Mouse (Mus musculus): Measurements from ENCODE around the gene Apol7a.

Gene Apol7a

DNA sequence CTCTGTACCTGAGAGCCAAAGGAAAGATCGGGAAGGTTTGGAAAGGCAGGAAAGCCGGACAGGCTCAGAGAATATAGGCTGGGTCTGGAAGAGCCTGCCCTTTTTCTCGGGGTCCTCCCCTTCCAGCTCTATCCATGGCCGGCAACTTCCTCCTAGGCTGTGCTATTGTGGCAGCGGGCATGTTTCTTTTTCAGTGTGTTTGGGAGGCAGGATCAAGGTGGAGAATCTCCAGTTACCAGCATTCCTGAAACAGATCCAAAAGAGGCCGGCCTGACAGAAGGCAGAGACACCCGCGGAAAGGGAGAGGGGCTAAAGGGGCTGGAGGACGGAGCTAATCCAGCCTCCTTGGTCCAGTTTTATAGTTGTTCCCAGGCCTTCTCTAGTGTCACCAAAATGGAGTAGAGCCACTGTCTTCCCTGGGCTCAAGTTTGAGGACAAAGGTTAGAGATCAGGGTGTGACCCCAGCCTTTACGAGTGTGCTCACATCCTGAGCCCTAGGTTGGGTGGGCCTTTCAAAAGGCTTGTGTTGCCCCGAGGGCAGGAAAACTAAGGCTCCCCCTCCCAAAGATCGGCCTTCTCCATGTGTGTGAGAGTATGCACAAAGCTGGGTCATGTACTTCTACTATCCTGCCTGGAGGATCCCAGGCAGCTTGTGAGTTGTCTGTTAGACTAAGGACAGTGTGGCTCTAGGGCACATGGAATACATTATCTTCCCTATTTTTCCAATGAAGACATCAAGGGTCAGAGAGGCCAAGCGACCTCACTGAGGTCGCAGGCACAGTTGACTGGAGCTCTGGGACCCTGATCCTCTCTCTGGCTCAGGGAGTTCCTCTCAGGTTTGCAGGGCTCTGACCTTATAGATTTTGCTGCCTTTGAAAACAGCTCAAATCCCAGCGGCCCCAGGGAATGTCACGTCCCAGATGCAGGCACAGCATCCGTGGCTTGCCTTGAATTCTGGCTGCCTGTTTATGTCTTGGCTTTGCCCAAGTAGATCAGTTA lies 54.5 kb downstream of the Apol7a start:
- no peak for DNase-seq

DNA sequence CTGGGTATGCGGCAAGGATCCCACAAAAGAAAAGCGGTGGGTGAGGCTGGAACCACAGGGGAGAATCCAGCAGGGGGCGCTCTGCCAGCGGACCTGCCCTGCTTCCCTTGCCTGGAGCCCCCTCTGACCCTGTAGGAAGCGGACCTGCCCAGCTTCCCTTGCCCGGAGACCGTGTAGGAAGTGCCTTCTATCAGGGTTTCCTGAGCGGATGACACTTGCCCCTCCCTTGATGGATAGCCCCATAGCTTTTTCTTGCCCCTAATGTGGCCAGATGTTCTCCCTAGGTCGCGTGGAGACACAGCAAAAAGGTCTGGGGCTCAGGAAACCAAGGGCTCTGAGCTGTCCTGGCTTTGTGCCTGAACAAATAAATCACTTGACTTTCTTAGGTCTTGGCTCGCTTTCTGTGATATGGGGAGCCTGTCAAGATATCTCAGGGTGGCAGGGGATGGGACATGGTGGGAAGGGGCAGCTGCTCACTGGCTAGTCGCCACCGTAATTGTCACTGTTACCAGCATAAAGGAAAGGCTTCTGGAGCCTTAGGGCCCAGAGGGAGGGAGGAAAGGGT lies 55.3 kb downstream of the Apol7a start:
- peak; percentile 82 to 87 for DNase-seq

DNA sequence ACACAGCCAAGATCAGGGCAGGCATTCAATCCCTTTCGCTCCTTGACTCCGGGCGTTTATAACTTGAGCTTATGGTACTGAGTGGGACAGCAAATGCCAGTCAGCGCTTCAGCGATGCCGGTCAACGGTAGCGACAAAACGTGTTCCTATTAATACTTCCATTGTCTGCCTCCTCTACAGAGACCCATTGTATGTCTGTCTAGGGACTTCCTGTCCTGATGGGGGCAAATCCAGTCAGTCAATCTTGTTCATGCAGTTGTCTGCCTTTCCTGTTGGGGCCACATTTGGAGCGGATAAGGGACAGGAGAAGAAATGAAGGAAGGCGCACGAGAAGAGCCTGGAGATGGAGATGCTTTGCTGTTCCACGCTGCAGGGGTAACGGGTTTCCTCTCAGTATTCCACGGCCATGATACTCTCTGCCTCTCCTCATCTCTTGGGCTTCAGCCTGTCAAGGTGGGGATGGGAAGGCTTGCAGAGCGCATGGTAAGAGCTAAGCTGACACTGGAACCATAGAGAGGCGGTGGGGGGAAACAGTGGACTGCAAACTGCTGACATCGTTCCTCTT lies 55.9 kb downstream of the Apol7a start:
- no peak for DNase-seq

DNA sequence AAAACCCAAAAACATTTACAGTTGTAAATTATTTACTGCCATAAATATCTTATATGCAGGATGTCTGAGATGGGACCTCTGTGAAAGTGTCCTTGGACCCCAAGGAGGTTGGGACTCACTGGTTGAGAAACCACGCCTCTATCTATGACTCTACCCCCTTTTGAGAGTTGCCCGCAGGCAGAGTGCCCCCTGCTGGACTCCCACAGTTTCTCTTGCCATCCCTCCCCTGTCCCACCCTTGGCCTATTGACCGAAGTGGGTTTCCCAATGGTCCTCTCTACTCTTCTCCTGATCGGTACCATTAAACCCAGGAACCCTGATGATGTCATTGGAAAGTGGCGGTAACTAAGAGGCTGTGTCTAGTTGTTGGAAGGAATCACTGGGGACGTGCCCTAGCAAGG lies 56.9 kb downstream of the Apol7a start:
- DNase-seq: no peak

DNA sequence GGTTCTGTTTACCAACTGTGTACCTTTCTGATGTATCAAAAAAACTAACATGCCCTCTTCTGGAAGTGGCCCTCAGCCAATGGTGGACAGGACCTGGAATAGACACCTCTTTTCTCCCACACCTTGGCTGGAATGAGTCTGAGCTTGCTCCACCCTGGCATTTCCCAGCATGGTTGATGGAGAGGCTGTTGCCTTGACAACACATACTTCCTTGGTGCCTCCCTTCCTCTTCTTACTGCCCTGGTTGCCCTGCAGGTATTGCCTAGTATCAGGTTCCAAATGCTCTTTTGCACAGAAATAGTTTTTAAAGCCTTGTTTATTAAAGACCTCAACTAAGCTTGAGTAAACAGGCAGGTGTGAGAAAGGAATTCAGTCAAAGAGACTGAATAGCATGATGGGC lies 58.3 kb downstream of the Apol7a start:
- DNase-seq: no peak

DNA sequence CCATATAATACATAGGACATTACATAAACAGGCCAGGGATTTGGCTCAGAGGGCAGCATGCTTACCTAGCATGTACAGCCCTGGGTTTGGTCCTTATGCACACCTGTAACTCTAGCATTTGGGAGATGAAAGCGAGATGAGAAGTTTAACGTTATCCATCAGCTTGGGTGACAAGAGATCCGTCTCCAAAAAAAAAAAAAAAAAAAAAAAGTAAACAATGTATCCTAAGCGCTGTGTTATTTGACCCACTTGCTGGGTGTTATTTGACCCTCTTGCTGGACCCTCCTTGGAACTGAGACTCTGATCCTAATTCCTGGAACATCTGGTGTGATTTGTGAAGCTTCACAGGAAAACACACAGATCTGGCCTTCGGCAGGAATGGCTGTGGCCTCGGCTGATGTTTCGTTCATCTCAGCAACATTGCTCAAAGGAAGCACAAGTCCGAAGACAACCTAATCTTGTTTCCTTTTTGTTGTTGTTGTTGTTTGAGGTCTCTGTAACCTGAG lies 59.9 kb downstream of the Apol7a start:
- no peak for DNase-seq

DNA sequence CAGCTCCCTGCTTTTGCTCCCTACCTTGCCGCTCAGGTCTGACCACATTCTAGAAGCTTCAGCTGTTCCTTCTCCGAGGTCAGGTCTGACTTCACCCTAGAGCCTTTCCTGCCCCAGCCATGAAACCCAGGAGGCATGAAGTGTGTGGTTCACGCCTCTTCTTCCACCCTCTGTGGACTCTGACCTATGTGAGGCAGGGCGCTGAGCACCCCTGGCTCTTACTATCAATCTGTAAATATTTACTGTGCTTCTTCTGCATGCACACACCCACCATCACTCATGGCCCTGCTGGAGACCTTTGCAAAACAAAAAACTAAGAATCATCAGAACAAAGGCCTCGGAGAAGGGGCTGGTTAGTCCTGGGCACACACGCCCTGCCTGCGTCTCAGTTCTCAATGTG lies 60.5 kb downstream of the Apol7a start:
- no peak for DNase-seq
